Mouse (Mus musculus): ENCODE measurements around the gene Gm826. TPM values are rescaled to one million over a fixed set of nuclear protein-coding genes. Genes with fewer than 3 reads are reported as not detected.

The Gm826 gene
- polyA plus RNA-seq, 1 experiment from 2014 or later, result not detected

DNA sequence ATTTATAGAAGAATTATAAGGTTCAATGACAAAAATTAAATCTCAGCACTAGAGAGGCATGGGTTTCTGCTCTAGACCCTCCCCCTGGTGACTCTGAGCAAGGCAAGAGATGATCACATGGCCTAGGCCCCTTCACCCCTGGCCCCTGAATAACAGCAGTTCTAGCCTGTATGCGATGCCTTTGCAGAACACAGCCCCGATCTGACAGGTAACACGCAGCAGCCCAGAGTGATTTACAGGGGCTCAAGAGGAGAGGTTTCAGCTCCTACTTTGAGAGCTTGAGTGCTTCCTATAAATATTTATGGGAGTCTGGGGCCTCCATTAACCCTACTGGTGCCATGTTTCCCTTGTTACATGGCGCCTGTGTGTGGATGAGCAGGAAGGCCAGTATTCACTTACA, 23.5 kb upstream of the Gm826 start:
- Histone ChIP-seq H3K27ac (ENCODE audit: low read length) (no peak overlapping the region), H3K9me3 (ENCODE audit: control insufficient read depth, low read length) (no peaks in the 10 kb centered on the region), H3K27me3 (replicated peaks; ENCODE audit: control insufficient read depth, insufficient read depth, low read length) (peaks cover 38% of the 10 kb centered on the region), H3K9ac (replicated peaks; ENCODE audit: low read depth, low read length) (no peak overlapping the region), H3K36me3 (ENCODE audit: control insufficient read depth, insufficient read depth) (no peaks in the 10 kb centered on the region), H3K4me1 (replicated peaks; ENCODE audit: control insufficient read depth, insufficient read depth, low read length) (peaks cover 4% of the 10 kb centered on the region; the same call in 1 of the 2 replicates), H3K4me2 (ENCODE audit: low read length) (no peak overlapping the region), H3K4me3 (replicated peaks; ENCODE audit: low read length) (no peak overlapping the region)
- no peak for ATAC-seq
- 50% methylated on average over 4 of the region's 4 CpGs for WGBS

DNA sequence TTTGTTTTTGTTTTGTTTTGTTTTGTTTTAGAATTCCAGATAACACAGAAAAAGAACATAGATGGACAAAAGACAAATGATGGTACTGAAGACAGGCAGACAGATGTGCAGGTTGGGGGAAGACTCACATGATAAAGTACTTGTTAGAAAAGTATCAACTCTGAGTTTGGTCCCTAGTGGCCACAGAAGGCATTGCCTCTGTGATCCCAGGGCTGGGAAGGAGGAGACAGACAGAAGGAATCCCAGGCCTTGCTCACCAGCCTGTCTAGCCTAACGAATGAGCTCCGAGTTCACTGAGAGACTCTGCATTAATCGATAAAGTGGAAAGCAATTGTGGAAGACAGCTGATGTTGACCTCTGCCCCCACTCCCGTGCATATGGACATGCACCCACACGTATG, 22.2 kb upstream of the Gm826 start:
- ATAC-seq, result no peak

DNA sequence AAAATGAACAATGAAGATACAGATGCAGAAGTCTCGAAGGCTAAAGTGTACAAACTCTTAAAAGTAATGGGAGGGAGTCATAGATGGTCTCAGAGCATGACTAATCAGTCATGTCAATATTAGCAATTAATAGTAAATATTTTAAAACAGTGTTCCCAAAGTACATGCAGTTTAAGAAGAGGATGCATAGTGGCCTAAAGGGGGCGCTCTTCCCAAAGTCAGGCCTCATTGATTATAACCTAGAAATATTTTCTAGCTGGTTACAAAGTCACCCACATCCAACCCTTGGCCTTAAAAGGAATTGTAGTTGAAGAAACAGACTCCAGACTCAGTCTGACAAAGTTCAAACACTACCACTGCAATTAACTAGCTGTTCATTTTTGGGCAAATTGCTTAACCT, 20.4 kb upstream of the Gm826 start:
- no peaks in the 10 kb centered on the region; the same call in 1 of the 2 replicates for H3K4me1 ChIP-seq (replicated peaks; ENCODE audit: control insufficient read depth, insufficient read depth, low read length)
- H3K9ac ChIP-seq (replicated peaks; ENCODE audit: low read depth, low read length), result no peak overlapping the region
- no peak overlapping the region for H3K4me3 ChIP-seq (replicated peaks; ENCODE audit: low read length)
- ATAC-seq, result no peak
- no peak overlapping the region for H3K4me2 ChIP-seq (ENCODE audit: low read length)
- no peaks in the 10 kb centered on the region for H3K9me3 ChIP-seq (ENCODE audit: control insufficient read depth, low read length)
- H3K36me3 ChIP-seq (ENCODE audit: control insufficient read depth, insufficient read depth), result no peaks in the 10 kb centered on the region
- WGBS, result 73% methylated on average over 2 of the region's 2 CpGs
- H3K27ac ChIP-seq (ENCODE audit: low read length), result no peak overlapping the region
- peaks cover 14% of the 10 kb centered on the region for H3K27me3 ChIP-seq (replicated peaks; ENCODE audit: control insufficient read depth, insufficient read depth, low read length)

More for the DNA sequence above, 22.2 kb upstream of the Gm826 start:
- Histone ChIP-seq H3K36me3 (ENCODE audit: control insufficient read depth, insufficient read depth) (no peaks in the 10 kb centered on the region), H3K4me2 (ENCODE audit: low read length) (no peak overlapping the region), H3K27ac (ENCODE audit: low read length) (no peak overlapping the region), H3K9ac (replicated peaks; ENCODE audit: low read depth, low read length) (no peak overlapping the region), H3K27me3 (replicated peaks; ENCODE audit: control insufficient read depth, insufficient read depth, low read length) (peaks cover 27% of the 10 kb centered on the region), H3K4me1 (replicated peaks; ENCODE audit: control insufficient read depth, insufficient read depth, low read length) (peaks cover 1% of the 10 kb centered on the region; the same call in 1 of the 2 replicates), H3K4me3 (replicated peaks; ENCODE audit: low read length) (no peak overlapping the region), H3K9me3 (ENCODE audit: control insufficient read depth, low read length) (no peaks in the 10 kb centered on the region)
- WGBS, result 59% methylated on average over 5 of the region's 5 CpGs

DNA sequence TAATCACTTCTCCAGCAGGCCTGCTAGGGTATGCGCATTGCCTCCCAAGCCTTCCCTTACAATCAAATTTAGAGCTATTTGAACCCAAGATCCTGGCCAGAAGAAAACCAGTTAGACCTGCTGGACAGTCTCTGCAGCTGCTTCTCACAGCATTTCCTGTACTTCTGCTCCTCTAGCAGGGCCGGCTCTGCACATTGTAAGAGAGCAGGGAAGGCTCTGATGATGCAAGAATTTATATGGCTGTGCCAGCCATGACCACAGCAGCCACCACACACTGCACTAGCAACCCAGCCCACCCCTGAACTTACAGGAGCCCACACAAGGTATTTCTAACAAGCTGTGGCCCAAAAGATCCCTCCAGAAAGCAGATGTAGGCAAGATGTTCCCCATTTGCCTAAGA, 19.6 kb upstream of the Gm826 start:
- no peak overlapping the region for H3K27ac ChIP-seq (ENCODE audit: low read length)
- ATAC-seq, result no peak
- H3K9me3 ChIP-seq (ENCODE audit: control insufficient read depth, low read length), result no peaks in the 10 kb centered on the region
- peaks cover 8% of the 10 kb centered on the region for H3K27me3 ChIP-seq (replicated peaks; ENCODE audit: control insufficient read depth, insufficient read depth, low read length)
- H3K36me3 ChIP-seq (ENCODE audit: control insufficient read depth, insufficient read depth), result no peaks in the 10 kb centered on the region
- H3K4me3 ChIP-seq (replicated peaks; ENCODE audit: low read length), result no peak overlapping the region
- H3K9ac ChIP-seq (replicated peaks; ENCODE audit: low read depth, low read length), result no peak overlapping the region
- H3K4me2 ChIP-seq (ENCODE audit: low read length), result no peak overlapping the region
- no peaks in the 10 kb centered on the region; the same call in 1 of the 2 replicates for H3K4me1 ChIP-seq (replicated peaks; ENCODE audit: control insufficient read depth, insufficient read depth, low read length)
- 87% methylated on average over 2 of the region's 2 CpGs for whole genome bisulfite sequencing

DNA sequence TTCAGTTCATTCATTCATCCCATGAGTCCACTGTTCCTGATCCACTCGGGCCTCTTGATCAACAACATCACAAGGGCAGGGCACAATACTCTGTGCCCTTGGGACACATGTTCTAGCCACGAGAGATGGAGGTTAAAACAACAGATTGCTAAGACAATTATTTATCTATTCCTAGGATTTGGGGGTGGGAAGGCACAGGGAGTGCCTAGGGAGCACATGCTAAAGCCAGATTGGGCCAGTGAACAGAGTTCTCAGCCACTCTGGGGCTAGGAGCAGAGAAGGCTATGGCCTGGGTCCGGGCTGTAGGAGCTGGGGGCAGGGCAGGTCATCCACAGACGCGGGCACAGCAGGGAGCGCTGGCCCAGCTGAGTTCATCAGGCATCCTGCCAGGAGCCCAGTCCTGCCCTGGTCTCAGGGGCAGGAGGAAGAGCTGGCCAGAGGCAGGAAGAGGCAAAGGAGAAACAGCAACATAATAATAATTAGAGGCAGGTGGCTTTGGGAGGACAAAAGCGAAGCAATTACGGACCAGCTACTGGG, 17.1 kb upstream of the Gm826 start:
- Histone ChIP-seq H3K9ac (replicated peaks; ENCODE audit: low read depth, low read length) (no peak overlapping the region), H3K9me3 (ENCODE audit: control insufficient read depth, low read length) (no peaks in the 10 kb centered on the region), H3K4me3 (replicated peaks; ENCODE audit: low read length) (no peak overlapping the region), H3K27me3 (replicated peaks; ENCODE audit: control insufficient read depth, insufficient read depth, low read length) (no peaks in the 10 kb centered on the region), H3K36me3 (ENCODE audit: control insufficient read depth, insufficient read depth) (no peaks in the 10 kb centered on the region), H3K4me2 (ENCODE audit: low read length) (no peak overlapping the region), H3K4me1 (replicated peaks; ENCODE audit: control insufficient read depth, insufficient read depth, low read length) (no peaks in the 10 kb centered on the region), H3K27ac (ENCODE audit: low read length) (no peak overlapping the region)
- no peak for ATAC-seq
- WGBS, result 39% methylated on average over 8 of the region's 8 CpGs

DNA sequence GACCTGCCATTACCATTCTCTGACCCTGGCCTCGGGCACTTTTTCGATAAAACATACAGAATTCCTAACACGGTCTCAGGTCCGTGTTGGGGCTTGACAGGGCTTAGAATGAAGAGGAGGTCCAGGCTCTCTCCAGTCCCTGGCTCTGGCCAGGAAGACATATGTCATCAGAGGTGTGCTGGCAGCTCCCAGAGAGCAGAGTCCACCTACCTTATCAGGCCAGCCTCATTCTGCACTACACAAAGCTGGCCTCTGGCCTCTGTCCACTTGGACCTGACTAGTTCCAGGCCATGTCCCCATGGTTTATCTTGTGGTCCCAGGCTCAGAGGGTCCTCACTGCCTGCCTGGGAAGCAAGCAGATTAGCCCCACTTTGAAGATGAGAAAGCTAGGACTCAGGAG, 15.6 kb upstream of the Gm826 start:
- no peak overlapping the region for H3K27ac ChIP-seq (ENCODE audit: low read length)
- H3K9me3 ChIP-seq (ENCODE audit: control insufficient read depth, low read length), result no peaks in the 10 kb centered on the region
- WGBS, result 84% methylated on average over 4 of the region's 4 CpGs
- no peak overlapping the region for H3K4me2 ChIP-seq (ENCODE audit: low read length)
- H3K9ac ChIP-seq (replicated peaks; ENCODE audit: low read depth, low read length), result no peak overlapping the region
- no peaks in the 10 kb centered on the region for H3K27me3 ChIP-seq (replicated peaks; ENCODE audit: control insufficient read depth, insufficient read depth, low read length)
- no peak for ATAC-seq
- H3K4me1 ChIP-seq (replicated peaks; ENCODE audit: control insufficient read depth, insufficient read depth, low read length), result no peaks in the 10 kb centered on the region
- no peaks in the 10 kb centered on the region for H3K36me3 ChIP-seq (ENCODE audit: control insufficient read depth, insufficient read depth)
- H3K4me3 ChIP-seq (replicated peaks; ENCODE audit: low read length), result no peak overlapping the region

DNA sequence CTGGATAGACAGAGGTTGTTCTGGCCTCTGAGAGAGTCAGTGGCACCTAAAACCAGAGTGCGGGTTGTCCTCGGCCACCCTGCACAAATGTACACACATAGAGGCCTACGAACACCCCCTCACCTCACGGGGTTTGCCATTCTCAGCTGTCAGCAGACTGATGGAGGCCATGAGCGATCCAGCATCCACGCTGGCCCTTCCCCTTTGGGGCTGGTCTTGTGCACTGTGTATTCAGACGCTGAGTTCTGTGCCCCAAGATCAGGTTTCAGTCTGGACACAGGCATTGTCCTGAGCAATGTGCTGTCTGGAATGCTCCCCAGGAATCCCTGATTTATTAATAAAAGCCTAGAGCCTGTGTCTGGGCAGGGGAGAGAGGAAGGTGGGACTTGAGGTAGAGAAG, 14.8 kb upstream of the Gm826 start:
- no peak overlapping the region for H3K9ac ChIP-seq (replicated peaks; ENCODE audit: low read depth, low read length)
- H3K4me1 ChIP-seq (replicated peaks; ENCODE audit: control insufficient read depth, insufficient read depth, low read length), result no peaks in the 10 kb centered on the region
- H3K27ac ChIP-seq (ENCODE audit: low read length), result no peak overlapping the region
- H3K9me3 ChIP-seq (ENCODE audit: control insufficient read depth, low read length), result no peaks in the 10 kb centered on the region
- H3K27me3 ChIP-seq (replicated peaks; ENCODE audit: control insufficient read depth, insufficient read depth, low read length), result no peaks in the 10 kb centered on the region
- no peak overlapping the region for H3K4me2 ChIP-seq (ENCODE audit: low read length)
- H3K4me3 ChIP-seq (replicated peaks; ENCODE audit: low read length), result no peak overlapping the region
- ATAC-seq, result no peak
- WGBS, result 36% methylated on average over 7 of the region's 7 CpGs
- no peaks in the 10 kb centered on the region for H3K36me3 ChIP-seq (ENCODE audit: control insufficient read depth, insufficient read depth)

DNA sequence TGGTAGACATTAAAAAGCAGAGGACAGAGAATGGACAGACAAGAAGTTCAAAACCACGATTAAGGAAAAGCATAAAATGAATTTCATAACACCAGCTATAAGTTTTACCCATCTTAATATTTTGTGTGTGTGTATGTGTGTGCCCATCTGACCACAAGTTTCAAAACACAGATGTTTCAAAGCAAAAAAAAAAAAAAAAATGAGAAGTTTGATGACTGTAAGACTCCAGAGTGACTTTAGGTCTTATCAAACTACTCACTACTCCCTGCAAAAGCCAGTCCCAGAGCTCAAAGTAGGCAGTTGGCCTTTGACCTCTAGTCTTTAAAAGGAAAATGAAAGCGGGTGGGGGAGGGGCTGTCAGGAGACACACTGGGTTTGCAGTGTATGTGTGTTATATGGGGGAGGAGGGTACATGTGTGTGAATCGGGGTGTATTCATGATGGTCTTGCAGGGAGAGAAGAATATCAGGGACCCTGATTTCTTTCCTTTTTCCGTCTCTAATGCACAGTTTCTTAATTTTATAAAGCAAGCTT, 14.2 kb upstream of the Gm826 start:
- WGBS, result 75% methylated on average over 4 of the region's 4 CpGs
- no peaks in the 10 kb centered on the region for H3K36me3 ChIP-seq (ENCODE audit: control insufficient read depth, insufficient read depth)
- H3K4me2 ChIP-seq (ENCODE audit: low read length), result no peak overlapping the region
- no peak for ATAC-seq
- H3K4me3 ChIP-seq (replicated peaks; ENCODE audit: low read length), result no peak overlapping the region
- H3K4me1 ChIP-seq (replicated peaks; ENCODE audit: control insufficient read depth, insufficient read depth, low read length), result no peaks in the 10 kb centered on the region
- no peak overlapping the region for H3K9ac ChIP-seq (replicated peaks; ENCODE audit: low read depth, low read length)
- H3K27ac ChIP-seq (ENCODE audit: low read length), result no peak overlapping the region
- no peaks in the 10 kb centered on the region for H3K9me3 ChIP-seq (ENCODE audit: control insufficient read depth, low read length)
- no peaks in the 10 kb centered on the region for H3K27me3 ChIP-seq (replicated peaks; ENCODE audit: control insufficient read depth, insufficient read depth, low read length)

DNA sequence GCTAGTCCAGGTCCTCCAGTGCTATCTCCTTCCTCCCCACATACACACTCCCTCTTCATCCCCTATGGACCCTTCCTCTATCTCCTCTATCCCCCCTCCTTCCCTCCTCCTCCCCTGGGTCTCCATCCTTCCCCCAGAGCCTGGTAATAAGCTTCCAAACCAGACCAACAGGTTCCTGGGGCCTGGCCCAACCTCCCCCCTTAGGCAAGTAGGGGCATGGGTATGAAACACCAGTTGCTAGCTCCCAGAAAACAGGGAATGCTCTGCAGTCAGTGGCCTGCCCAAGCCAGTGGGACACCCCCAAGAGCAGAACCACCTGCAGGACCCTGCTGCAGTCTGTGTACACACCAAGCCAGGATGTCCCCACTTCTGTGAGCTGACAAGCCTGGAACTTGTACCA, 11.7 kb upstream of the Gm826 start:
- Histone ChIP-seq H3K36me3 (ENCODE audit: control insufficient read depth, insufficient read depth) (no peaks in the 10 kb centered on the region), H3K9ac (replicated peaks; ENCODE audit: low read depth, low read length) (no peak overlapping the region), H3K27ac (ENCODE audit: low read length) (no peak overlapping the region), H3K4me2 (ENCODE audit: low read length) (no peak overlapping the region), H3K27me3 (replicated peaks; ENCODE audit: control insufficient read depth, insufficient read depth, low read length) (no peaks in the 10 kb centered on the region), H3K4me1 (replicated peaks; ENCODE audit: control insufficient read depth, insufficient read depth, low read length) (no peaks in the 10 kb centered on the region), H3K4me3 (replicated peaks; ENCODE audit: low read length) (no peak overlapping the region), H3K9me3 (ENCODE audit: control insufficient read depth, low read length) (no peaks in the 10 kb centered on the region)
- no peak for ATAC-seq

DNA sequence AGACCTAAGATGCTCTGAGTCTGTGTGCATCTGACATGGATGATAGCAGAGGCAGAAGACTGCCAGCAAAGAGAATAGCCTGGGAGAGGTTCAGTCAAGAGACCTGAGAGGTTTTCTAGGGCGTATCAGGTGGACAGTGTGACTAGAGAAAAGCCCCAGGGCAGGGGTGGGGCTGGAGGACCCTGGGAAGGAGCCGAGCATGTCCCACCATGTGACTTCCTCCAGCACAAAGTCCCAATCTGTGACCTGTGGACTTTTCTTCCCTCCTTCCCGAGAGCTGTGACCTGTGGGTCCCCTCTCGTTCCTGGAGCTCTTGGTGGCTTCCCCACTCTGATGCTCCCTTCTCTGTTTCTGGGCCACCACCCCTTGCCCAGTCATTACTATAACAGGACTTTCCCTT, 6.2 kb upstream of the Gm826 start:
- H3K4me3 ChIP-seq (replicated peaks; ENCODE audit: low read length), result no peak overlapping the region

More for the DNA sequence above, 6.2 kb upstream of the Gm826 start:
- no peaks in the 10 kb centered on the region for H3K27me3 ChIP-seq (replicated peaks; ENCODE audit: control insufficient read depth, insufficient read depth, low read length)
- no peak overlapping the region for H3K27ac ChIP-seq (ENCODE audit: low read length)
- H3K4me2 ChIP-seq (ENCODE audit: low read length), result no peak overlapping the region
- H3K9me3 ChIP-seq (ENCODE audit: control insufficient read depth, low read length), result no peaks in the 10 kb centered on the region
- ATAC-seq, result no peak
- 77% methylated on average over 4 of the region's 4 CpGs for WGBS
- no peaks in the 10 kb centered on the region for H3K36me3 ChIP-seq (ENCODE audit: control insufficient read depth, insufficient read depth)
- H3K9ac ChIP-seq (replicated peaks; ENCODE audit: low read depth, low read length), result no peak overlapping the region
- H3K4me1 ChIP-seq (replicated peaks; ENCODE audit: control insufficient read depth, insufficient read depth, low read length), result no peaks in the 10 kb centered on the region

All from forebrain, embryonic 16.5 days (tissue).